Mouse (Mus musculus) lung, embryonic 14.5 days (tissue): ENCODE measurements around the gene Acod1. TPM values are rescaled to one million over a fixed set of nuclear protein-coding genes. Genes with fewer than 3 reads are reported as not detected.

ENCODE experiments used
- ATAC-seq: fragments of 200-750 bp; cut with Nextera tagmentation; 2 replicates; pipeline ENCODE4 v1.8.0; 2017; ENCODE audit warnings: mild to moderate bottlenecking, moderate TSS enrichment, moderate library complexity; ENCODE audit not compliant: insufficient read depth
- DNase-seq: peaks from one replicate; pipeline ENCODE4 v3.0.0-alpha.2; 2015
- H3K27ac ChIP-seq: fragments of 300-500 bp; sonication (generic); 2 replicates; pipeline ENCODE4 v1.5.1; 2014; ENCODE audit warnings: low read depth, mild to moderate bottlenecking, moderate library complexity
- H3K27me3 ChIP-seq: fragments of 300-500 bp; sonication (generic); 2 replicates; pipeline ENCODE4 v1.6.1; 2014; ENCODE audit warnings: low read length, control low read depth; ENCODE audit not compliant: insufficient read depth
- H3K36me3 ChIP-seq: fragments of 300-500 bp; sonication (generic); 2 replicates; pipeline ENCODE4 v1.6.1; 2014; ENCODE audit warnings: control low read depth; ENCODE audit not compliant: insufficient read depth
- H3K4me1 ChIP-seq: fragments of 300-500 bp; sonication (generic); 2 replicates; pipeline ENCODE4 v1.6.1; 2014; ENCODE audit warnings: antibody characterized with exemption, control low read depth; ENCODE audit not compliant: insufficient read depth
- H3K4me2 ChIP-seq: fragments of 300-500 bp; sonication (generic); 2 replicates; pipeline ENCODE4 v1.6.1; 2014; ENCODE audit warnings: mild to moderate bottlenecking
- H3K4me3 ChIP-seq: fragments of 300-500 bp; sonication (generic); 2 replicates; pipeline ENCODE4 v1.5.1; 2014; ENCODE audit warnings: low read depth, low read length
- H3K9ac ChIP-seq: fragments of 300-500 bp; sonication (generic); 2 replicates; pipeline ENCODE4 v1.6.1; 2014
- H3K9me3 ChIP-seq: fragments of 300-500 bp; sonication (generic); 2 replicates; pipeline ENCODE4 v1.6.1; 2016; ENCODE audit warnings: low read depth, low read length, control low read depth
- CTCF ChIP-seq: IDR thresholded peaks from 2 replicates; pipeline ENCODE4 v1.5.1; 2016; ENCODE audit warnings: antibody characterized with exemption, low read depth
- WGBS: fragments of 180-500 bp; shearing (Covaris S2); extraction: QIAGEN DNeasy Blood & Tissue Kit; methylation state at CpG from one replicate; pipeline ENCODE4 v1.1.7; 2014; 5-methylcytosine and 5-hydroxymethylcytosine counted together
- polyA plus RNA-seq: library from polyadenylated mRNA; unstranded; fragments of >200 nt; fragmentation: Nextera tagmentation; extraction: Ambion mirVana; gene quantifications from 2 replicates; pipeline ENCODE4 v1.2.1, GENCODE M21; 2014

Acod1 gene
- polyA plus RNA-seq, 1 experiment from 2014 or later = not detected

- Histone ChIP-seq H3K4me1 (no peaks in the 10 kb centered on the region), H3K27ac (no peak overlapping the region), H3K9ac (no peak overlapping the region), H3K4me2 (no peak overlapping the region), H3K27me3 (no peaks in the 10 kb centered on the region), H3K4me3 (no peak overlapping the region), H3K36me3 (peaks cover 47% of the 10 kb centered on the region), H3K9me3 (no peaks in the 10 kb centered on the region)
- WGBS = 83% methylated on average over 4 of the region's 4 CpGs
- no peak for TF ChIP-seq CTCF
- DNase-seq (no peak), ATAC-seq (no peak)
Observed at GRCm38 (mm10) chr14:103072731-103073130, 26.0 kb downstream of the Acod1 start.

GRCm38 (mm10) chr14:103073825-103074224 is 27.0 kb downstream of the Acod1 start:
- H3K27me3 ChIP-seq = no peaks in the 10 kb centered on the region
- H3K36me3 ChIP-seq = peaks cover 50% of the 10 kb centered on the region
- no peak for ATAC-seq
- H3K9ac ChIP-seq = no peak overlapping the region
- 93% methylated on average over 8 of the region's 8 CpGs for WGBS
- TF ChIP-seq CTCF = no peak
- H3K4me3 ChIP-seq = no peak overlapping the region
- no peaks in the 10 kb centered on the region for H3K4me1 ChIP-seq
- no peaks in the 10 kb centered on the region for H3K9me3 ChIP-seq
- no peak for DNase-seq
- H3K4me2 ChIP-seq = no peak overlapping the region
- H3K27ac ChIP-seq = no peak overlapping the region

GRCm38 (mm10) chr14:103075166-103075565 is 28.4 kb downstream of the Acod1 start:
- TF ChIP-seq CTCF = no peak
- Histone ChIP-seq H3K27me3 (no peaks in the 10 kb centered on the region), H3K36me3 (peaks cover 60% of the 10 kb centered on the region), H3K4me2 (no peak overlapping the region), H3K4me3 (no peak overlapping the region), H3K9ac (no peak overlapping the region), H3K9me3 (no peaks in the 10 kb centered on the region), H3K4me1 (no peaks in the 10 kb centered on the region), H3K27ac (no peak overlapping the region)
- ATAC-seq = no peak
- WGBS = 82% methylated on average over 7 of the region's 7 CpGs
- DNase-seq = no peak

- Histone ChIP-seq H3K9ac (no peak overlapping the region), H3K9me3 (no peaks in the 10 kb centered on the region), H3K4me3 (no peak overlapping the region), H3K27ac (no peak overlapping the region), H3K36me3 (peaks cover 63% of the 10 kb centered on the region), H3K27me3 (no peaks in the 10 kb centered on the region), H3K4me2 (no peak overlapping the region), H3K4me1 (no peaks in the 10 kb centered on the region)
- ATAC-seq (no peak), DNase-seq (no peak)
- TF ChIP-seq CTCF = no peak
- WGBS = 73% methylated on average over 9 of the region's 9 CpGs
Observed at GRCm38 (mm10) chr14:103077272-103078005, 30.7 kb downstream of the Acod1 start.

- Histone ChIP-seq H3K27ac (no peak overlapping the region), H3K4me1 (no peaks in the 10 kb centered on the region), H3K36me3 (peaks cover 68% of the 10 kb centered on the region), H3K4me3 (no peak overlapping the region), H3K4me2 (no peak overlapping the region), H3K9me3 (no peaks in the 10 kb centered on the region), H3K9ac (no peak overlapping the region), H3K27me3 (no peaks in the 10 kb centered on the region)
- TF ChIP-seq CTCF = no peak
- ATAC-seq = no peak
- WGBS = 87% methylated on average over 16 of the region's 16 CpGs
- no peak for DNase-seq
Observed at GRCm38 (mm10) chr14:103078006-103078912, 31.5 kb downstream of the Acod1 start.

- H3K27me3 ChIP-seq = no peaks in the 10 kb centered on the region
- no peaks in the 10 kb centered on the region for H3K4me1 ChIP-seq
- no peak for ATAC-seq
- H3K9ac ChIP-seq = no peak overlapping the region
- no peak overlapping the region for H3K4me3 ChIP-seq
- TF ChIP-seq CTCF = no peak
- H3K4me2 ChIP-seq = no peak overlapping the region
- WGBS = 83% methylated on average over 9 of the region's 9 CpGs
- peaks cover 65% of the 10 kb centered on the region for H3K36me3 ChIP-seq
- DNase-seq = no peak
- H3K27ac ChIP-seq = no peak overlapping the region
- H3K9me3 ChIP-seq = no peaks in the 10 kb centered on the region
Observed at GRCm38 (mm10) chr14:103079209-103079977, 32.6 kb downstream of the Acod1 start.
